Mouse (Mus musculus): ENCODE results near the gene Rexo1. TPM values are rescaled to one million over a fixed set of nuclear protein-coding genes. Genes with fewer than 3 reads are reported as not detected.

The Rexo1 gene
- polyA plus RNA-seq, 1 experiment, result 23.0 TPM

- Histone ChIP-seq H3K79me3 (ENCODE audit: low read depth) (peaks cover 8% of the 10 kb centered on the region), H3ac (ENCODE audit: control insufficient read depth, insufficient read length, low read depth) (no peak overlapping the region), H3K4me3 (ENCODE audit: insufficient read depth, poor library complexity, severe bottlenecking) (no peak overlapping the region), H3K79me2 (ENCODE audit: control insufficient read depth, insufficient read depth) (peaks cover 19% of the 10 kb centered on the region), H3K36me3 (ENCODE audit: control insufficient read depth, insufficient read depth) (peaks cover 39% of the 10 kb centered on the region), H3K27me3 (ENCODE audit: control insufficient read depth, insufficient read depth, insufficient read length) (no peaks in the 10 kb centered on the region)
- TF ChIP-seq FOSL1 (IDR thresholded peaks at IDR 0.05; ENCODE audit: insufficient read depth, low read length, poor library complexity, severe bottlenecking) (no peak), MYOG (IDR thresholded peaks at IDR 0.05; ENCODE audit: control insufficient read depth, extremely low read depth, insufficient read length) (no peak), MAX (IDR thresholded peaks at IDR 0.05) (no peak), CEBPB (IDR thresholded peaks at IDR 0.05; ENCODE audit: low read depth) (no peak), USF1 (IDR thresholded peaks at IDR 0.05; ENCODE audit: low read depth) (no peak), CTCF (IDR thresholded peaks at IDR 0.05; ENCODE audit: control insufficient read depth, insufficient read depth, insufficient read length) (no peak), MYOD1 (IDR thresholded peaks at IDR 0.05; ENCODE audit: control insufficient read depth, insufficient read length, low read depth) (no peak)
Measured at GRCm38 (mm10) chr10:80547539-80547938, 13.8 kb downstream of the Rexo1 start.

GRCm38 (mm10) chr10:80546945-80547344 lies 14.4 kb downstream of the Rexo1 start:
- no peaks in the 10 kb centered on the region for H3K27me3 ChIP-seq (ENCODE audit: control insufficient read depth, insufficient read depth, insufficient read length)
- peaks cover 5% of the 10 kb centered on the region for H3K79me3 ChIP-seq (ENCODE audit: low read depth)
- H3ac ChIP-seq (ENCODE audit: control insufficient read depth, insufficient read length, low read depth), result peak overlapping the region; percentile 2
- H3K79me2 ChIP-seq (ENCODE audit: control insufficient read depth, insufficient read depth), result peaks cover 13% of the 10 kb centered on the region
- TF ChIP-seq CEBPB (IDR thresholded peaks at IDR 0.05; ENCODE audit: low read depth), result no peak
- no peak for TF ChIP-seq CTCF (IDR thresholded peaks at IDR 0.05; ENCODE audit: control insufficient read depth, insufficient read depth, insufficient read length)
- TF ChIP-seq USF1 (IDR thresholded peaks at IDR 0.05; ENCODE audit: low read depth), result no peak
- no peak for TF ChIP-seq MAX (IDR thresholded peaks at IDR 0.05)
- no peak for TF ChIP-seq MYOG (IDR thresholded peaks at IDR 0.05; ENCODE audit: control insufficient read depth, extremely low read depth, insufficient read length)
- H3K4me3 ChIP-seq (ENCODE audit: insufficient read depth, poor library complexity, severe bottlenecking), result no peak overlapping the region
- peaks cover 43% of the 10 kb centered on the region for H3K36me3 ChIP-seq (ENCODE audit: control insufficient read depth, insufficient read depth)

GRCm38 (mm10) chr10:80545590-80545989 lies 15.8 kb downstream of the Rexo1 start:
- H3K4me3 ChIP-seq (ENCODE audit: insufficient read depth, poor library complexity, severe bottlenecking), result no peak overlapping the region

GRCm38 (mm10) chr10:80543873-80544272 lies 17.5 kb downstream of the Rexo1 start:
- Histone ChIP-seq H3K79me3 (ENCODE audit: low read depth) (no peaks in the 10 kb centered on the region), H3K79me2 (ENCODE audit: control insufficient read depth, insufficient read depth) (no peaks in the 10 kb centered on the region), H3K4me3 (ENCODE audit: insufficient read depth, poor library complexity, severe bottlenecking) (no peak overlapping the region), H3K36me3 (ENCODE audit: control insufficient read depth, insufficient read depth) (peaks cover 58% of the 10 kb centered on the region), H3K27me3 (ENCODE audit: control insufficient read depth, insufficient read depth, insufficient read length) (no peaks in the 10 kb centered on the region), H3ac (ENCODE audit: control insufficient read depth, insufficient read length, low read depth) (no peak overlapping the region)
- TF ChIP-seq FOSL1 (IDR thresholded peaks at IDR 0.05; ENCODE audit: insufficient read depth, low read length, poor library complexity, severe bottlenecking) (no peak), CEBPB (IDR thresholded peaks at IDR 0.05; ENCODE audit: low read depth) (no peak), MYOG (IDR thresholded peaks at IDR 0.05; ENCODE audit: control insufficient read depth, extremely low read depth, insufficient read length) (no peak)

More at GRCm38 (mm10) chr10:80545590-80545989, 15.8 kb downstream of the Rexo1 start:
- Histone ChIP-seq H3ac (ENCODE audit: control insufficient read depth, insufficient read length, low read depth) (no peak overlapping the region), H3K79me3 (ENCODE audit: low read depth) (no peaks in the 10 kb centered on the region), H3K36me3 (ENCODE audit: control insufficient read depth, insufficient read depth) (peaks cover 56% of the 10 kb centered on the region), H3K79me2 (ENCODE audit: control insufficient read depth, insufficient read depth) (no peaks in the 10 kb centered on the region), H3K27me3 (ENCODE audit: control insufficient read depth, insufficient read depth, insufficient read length) (no peaks in the 10 kb centered on the region)
- TF ChIP-seq FOSL1 (IDR thresholded peaks at IDR 0.05; ENCODE audit: insufficient read depth, low read length, poor library complexity, severe bottlenecking) (no peak), CEBPB (IDR thresholded peaks at IDR 0.05; ENCODE audit: low read depth) (no peak), USF1 (IDR thresholded peaks at IDR 0.05; ENCODE audit: low read depth) (no peak), MYOG (IDR thresholded peaks at IDR 0.05; ENCODE audit: control insufficient read depth, extremely low read depth, insufficient read length) (no peak), CTCF (IDR thresholded peaks at IDR 0.05; ENCODE audit: control insufficient read depth, insufficient read depth, insufficient read length) (no peak), MYOD1 (IDR thresholded peaks at IDR 0.05; ENCODE audit: control insufficient read depth, insufficient read length, low read depth) (no peak), MAX (IDR thresholded peaks at IDR 0.05) (no peak)

GRCm38 (mm10) chr10:80539493-80539892 lies 21.9 kb downstream of the Rexo1 start:
- Histone ChIP-seq H3ac (ENCODE audit: control insufficient read depth, insufficient read length, low read depth) (no peak overlapping the region), H3K36me3 (ENCODE audit: control insufficient read depth, insufficient read depth) (peaks cover 38% of the 10 kb centered on the region), H3K27me3 (ENCODE audit: control insufficient read depth, insufficient read depth, insufficient read length) (no peaks in the 10 kb centered on the region), H3K79me2 (ENCODE audit: control insufficient read depth, insufficient read depth) (no peaks in the 10 kb centered on the region), H3K4me3 (ENCODE audit: insufficient read depth, poor library complexity, severe bottlenecking) (no peak overlapping the region), H3K79me3 (ENCODE audit: low read depth) (no peaks in the 10 kb centered on the region)
- TF ChIP-seq MYOG (IDR thresholded peaks at IDR 0.05; ENCODE audit: control insufficient read depth, extremely low read depth, insufficient read length) (no peak), CTCF (IDR thresholded peaks at IDR 0.05; ENCODE audit: control insufficient read depth, insufficient read depth, insufficient read length) (no peak), USF1 (IDR thresholded peaks at IDR 0.05; ENCODE audit: low read depth) (no peak), FOSL1 (IDR thresholded peaks at IDR 0.05; ENCODE audit: insufficient read depth, low read length, poor library complexity, severe bottlenecking) (no peak), MYOD1 (IDR thresholded peaks at IDR 0.05; ENCODE audit: control insufficient read depth, insufficient read length, low read depth) (no peak), CEBPB (IDR thresholded peaks at IDR 0.05; ENCODE audit: low read depth) (no peak), MAX (IDR thresholded peaks at IDR 0.05) (no peak)

- Histone ChIP-seq H3K4me3 (ENCODE audit: insufficient read depth, poor library complexity, severe bottlenecking) (no peak within 1 kb of the TSS), H3K36me3 (ENCODE audit: control insufficient read depth, insufficient read depth) (peaks cover 32% of the 10 kb centered on the region), H3ac (ENCODE audit: control insufficient read depth, insufficient read length, low read depth) (peak within 1 kb of the TSS; percentile 5), H3K79me2 (ENCODE audit: control insufficient read depth, insufficient read depth) (no peaks in the 10 kb centered on the region), H3K79me3 (ENCODE audit: low read depth) (no peaks in the 10 kb centered on the region), H3K27me3 (ENCODE audit: control insufficient read depth, insufficient read depth, insufficient read length) (no peaks in the 10 kb centered on the region)
- no peak for TF ChIP-seq CEBPB (IDR thresholded peaks at IDR 0.05; ENCODE audit: low read depth)
- TF ChIP-seq MYOD1 (IDR thresholded peaks at IDR 0.05; ENCODE audit: control insufficient read depth, insufficient read length, low read depth), result no peak
- TF ChIP-seq MYOG (IDR thresholded peaks at IDR 0.05; ENCODE audit: control insufficient read depth, extremely low read depth, insufficient read length), result no peak
- no peak for TF ChIP-seq MAX (IDR thresholded peaks at IDR 0.05)
Measured at GRCm38 (mm10) chr10:80538710-80539394, 22.5 kb downstream of the Rexo1 start, which contains the start of gene Atp8b3. Gene Atp8b3, minus strand, starts transcription at chr10:80539124.
